Mouse (Mus musculus) embryonic facial prominence, embryonic 11.5 days (tissue): ENCODE data around the gene Tekt1. TPM values are rescaled to one million over a fixed set of nuclear protein-coding genes. Genes with fewer than 3 reads are reported as not detected.

ENCODE experiments used
- ATAC-seq: fragments of 200-750 bp; cut with Nextera tagmentation; replicated peaks from 2 replicates; pipeline ENCODE4 v1.8.0; 2017; ENCODE audit warnings: low read depth; ENCODE audit not compliant: insufficient number of reproducible peaks, low FRiP score, low TSS enrichment
- DNase-seq: peaks from one replicate; pipeline ENCODE4 v3.0.0-alpha.2; 2015; ENCODE audit warnings: low spot score
- H3K27ac ChIP-seq: fragments of 300-500 bp; sonication (generic); replicated peaks from 2 replicates; pipeline ENCODE4 v1.5.1; 2014; ENCODE audit warnings: mild to moderate bottlenecking, low read depth, low read length, control low read depth
- H3K27me3 ChIP-seq: fragments of 300-500 bp; sonication (generic); 2 replicates; pipeline ENCODE4 v1.6.1; 2014; ENCODE audit warnings: mild to moderate bottlenecking, low read length, moderate library complexity, mixed read lengths; ENCODE audit not compliant: control insufficient read depth, insufficient read depth
- H3K36me3 ChIP-seq: fragments of 300-500 bp; sonication (generic); replicated peaks from 2 replicates; pipeline ENCODE4 v1.6.1; 2014; ENCODE audit warnings: low read depth, mild to moderate bottlenecking, low read length, moderate library complexity, mixed read lengths; ENCODE audit not compliant: control insufficient read depth, insufficient read depth
- H3K4me1 ChIP-seq: fragments of 300-500 bp; sonication (generic); 2 replicates; pipeline ENCODE4 v1.6.1; 2014; ENCODE audit warnings: low read length, mixed read lengths; ENCODE audit not compliant: control insufficient read depth, insufficient read depth
- H3K4me2 ChIP-seq: fragments of 300-500 bp; sonication (generic); 2 replicates; pipeline ENCODE4 v1.6.1; 2014; ENCODE audit warnings: low read depth, mild to moderate bottlenecking, control low read depth, low read length, moderate library complexity
- H3K4me3 ChIP-seq: fragments of 300-500 bp; sonication (generic); 2 replicates; pipeline ENCODE4 v1.5.1; 2014; ENCODE audit warnings: low read depth, low read length, control low read depth
- H3K9ac ChIP-seq: fragments of 300-500 bp; sonication (generic); replicated peaks from 2 replicates; pipeline ENCODE4 v1.6.1; 2014; ENCODE audit warnings: mild to moderate bottlenecking, control low read depth, low read length
- H3K9me3 ChIP-seq: fragments of 300-500 bp; sonication (generic); replicated peaks from 2 replicates; pipeline ENCODE4 v1.6.1; 2016; ENCODE audit warnings: mild to moderate bottlenecking, low read length, inconsistent platforms, mixed read lengths; ENCODE audit not compliant: control insufficient read depth
- WGBS: fragments of 180-500 bp; shearing (Covaris S2); extraction: QIAGEN DNeasy Blood & Tissue Kit; methylation state at CpG from one replicate; pipeline ENCODE4 v1.1.7; 2014; 5-methylcytosine and 5-hydroxymethylcytosine counted together
- polyA plus RNA-seq: library from polyadenylated mRNA; unstranded; fragments of >200 nt; fragmentation: Nextera tagmentation; extraction: Ambion mirVana; gene quantifications from 2 replicates; pipeline ENCODE4 v1.2.1, GENCODE M21; 2014

Gene Tekt1
- polyA plus RNA-seq, 1 experiment from 2014 or later = 6.4 TPM

DNA sequence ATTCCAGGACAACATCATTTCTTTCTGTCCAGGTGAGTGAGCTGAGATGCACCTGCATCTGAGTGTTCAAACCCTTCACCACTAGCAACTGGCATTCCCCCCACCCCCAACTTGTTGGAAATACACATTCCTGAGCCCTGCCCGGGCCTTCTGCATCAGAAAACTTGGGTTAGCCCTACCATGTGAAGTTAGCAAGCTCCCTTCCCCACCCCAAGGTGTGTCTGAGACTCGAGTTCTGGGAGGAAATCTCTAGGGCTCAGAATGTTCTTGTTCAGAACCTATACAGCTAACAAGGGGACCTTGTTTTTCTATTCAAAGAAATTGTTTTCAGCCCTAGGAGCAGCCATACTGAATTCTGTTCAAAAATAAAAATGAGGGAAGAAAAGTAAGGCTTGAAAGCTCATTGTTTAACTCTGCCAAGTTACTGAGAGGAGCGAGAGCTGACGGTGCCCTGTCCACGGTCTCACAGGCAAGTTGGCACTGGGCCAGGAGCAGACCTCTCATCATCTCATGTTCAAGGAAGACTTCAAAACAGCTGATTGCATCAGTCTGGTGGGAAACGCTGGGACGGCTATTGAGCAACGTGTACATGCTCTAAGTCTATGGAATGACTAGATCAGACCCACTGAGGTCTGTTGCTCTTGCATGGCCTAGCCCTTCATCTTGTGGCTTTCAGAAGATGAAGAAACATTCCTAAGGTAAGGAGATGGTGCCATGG lies 1.4 kb upstream of the Tekt1 start:
- no peak for DNase-seq
- no peaks in the 10 kb centered on the region for H3K27me3 ChIP-seq
- no peak overlapping the region for H3K27ac ChIP-seq
- no peak overlapping the region for H3K4me3 ChIP-seq
- H3K4me2 ChIP-seq = no peak overlapping the region
- H3K9me3 ChIP-seq = no peaks in the 10 kb centered on the region
- H3K36me3 ChIP-seq = no peaks in the 10 kb centered on the region
- H3K4me1 ChIP-seq = no peaks in the 10 kb centered on the region
- no peak overlapping the region for H3K9ac ChIP-seq
- 84% methylated on average over 8 of the region's 8 CpGs for WGBS
- no peak for ATAC-seq

DNA sequence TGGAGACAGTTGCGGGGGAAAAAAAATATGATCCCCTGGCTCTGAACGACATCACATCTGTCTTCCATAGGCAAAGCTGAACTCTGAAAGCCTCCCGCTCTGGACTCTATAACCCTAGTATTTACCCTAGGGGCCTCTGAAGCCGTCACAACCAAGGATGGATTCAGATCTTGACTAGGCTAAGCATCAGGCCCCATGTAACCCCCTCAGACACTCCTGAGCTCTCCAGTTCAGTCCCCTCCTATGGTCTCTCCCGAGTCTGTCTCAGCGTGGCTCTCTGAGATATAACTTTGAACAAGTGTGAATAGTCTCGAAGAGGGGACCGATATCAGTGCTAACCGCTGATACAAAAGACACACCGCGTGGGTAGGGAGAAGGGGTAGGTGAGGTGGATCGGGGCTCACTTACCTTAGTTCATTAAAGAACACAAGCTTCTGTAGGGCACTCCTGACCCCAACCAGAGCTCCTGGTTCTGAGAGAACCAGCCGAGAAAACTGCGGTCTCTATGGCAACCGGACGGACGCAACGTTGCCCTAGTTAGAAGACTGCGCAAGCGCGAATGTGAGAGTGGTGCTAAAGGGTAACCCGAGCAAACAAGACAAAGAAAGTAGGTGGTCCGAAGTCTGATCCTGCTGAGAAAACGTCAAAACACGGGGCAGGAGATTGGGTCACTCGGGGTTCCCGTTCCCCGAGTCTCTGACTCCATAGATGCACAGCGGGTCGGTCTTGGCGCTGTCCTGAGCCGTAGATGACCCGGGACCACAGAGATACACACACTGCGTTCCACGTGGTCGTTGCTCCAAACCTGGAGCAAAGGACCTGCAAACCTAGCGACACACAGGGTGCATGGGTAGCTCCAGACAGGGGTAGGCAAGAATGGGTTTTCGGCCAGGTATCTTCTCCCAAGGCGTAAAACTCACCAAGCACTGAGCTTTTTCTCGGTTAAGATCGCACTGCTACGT lies 576 bp downstream of the Tekt1 start:
- Histone ChIP-seq H3K4me2 (peak overlapping the region; percentile 66), H3K36me3 (no peaks in the 10 kb centered on the region), H3K4me1 (no peaks in the 10 kb centered on the region), H3K27me3 (no peaks in the 10 kb centered on the region), H3K4me3 (peak overlapping the region; percentile 40), H3K27ac (no peak overlapping the region), H3K9me3 (no peaks in the 10 kb centered on the region), H3K9ac (peak overlapping the region; percentile 73)
- DNase-seq (peak; percentile 98), ATAC-seq (peak; percentile 73)
- 9% methylated on average over 42 of the region's 42 CpGs for WGBS

DNA sequence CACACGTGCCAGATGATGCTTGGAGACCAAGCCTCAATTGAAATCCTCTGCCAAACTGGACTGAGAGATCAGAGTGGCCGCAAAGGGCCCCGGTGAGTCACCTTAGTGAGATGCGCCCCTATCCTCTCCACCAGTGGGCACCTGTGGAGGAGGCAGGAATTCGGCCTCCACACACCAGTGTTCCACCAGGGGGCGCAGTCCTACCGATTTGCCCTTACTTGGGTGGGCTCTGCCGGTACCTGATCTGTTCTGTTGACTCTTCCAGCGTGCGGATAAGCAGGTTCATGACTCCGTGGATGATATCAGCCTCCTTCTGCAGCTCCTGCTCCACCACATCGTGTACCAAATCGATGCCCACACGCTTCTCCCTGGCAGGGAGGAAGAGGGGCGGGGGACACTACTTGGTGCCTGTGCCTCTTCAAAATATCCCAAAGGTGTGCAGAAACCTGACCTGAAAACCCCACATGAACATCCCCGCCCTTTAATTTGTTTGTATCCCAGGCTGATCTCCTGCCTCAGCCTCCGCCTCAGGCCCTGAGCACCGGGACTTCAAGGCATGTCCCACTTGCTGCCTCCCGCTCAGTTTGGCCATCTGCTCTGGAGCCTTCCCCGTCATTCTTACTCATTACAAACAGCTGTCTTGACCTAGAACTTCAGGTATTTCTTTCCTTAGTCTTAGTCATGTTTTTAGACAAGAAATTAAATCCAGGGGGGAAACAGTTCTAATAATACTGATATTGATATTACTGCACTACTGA lies 7.1 kb downstream of the Tekt1 start:
- ATAC-seq = no peak
- Histone ChIP-seq H3K4me1 (no peaks in the 10 kb centered on the region), H3K27me3 (no peaks in the 10 kb centered on the region), H3K9me3 (no peaks in the 10 kb centered on the region), H3K9ac (no peak overlapping the region), H3K4me3 (no peak overlapping the region), H3K27ac (no peak overlapping the region), H3K4me2 (no peak overlapping the region), H3K36me3 (no peaks in the 10 kb centered on the region)
- 22% methylated on average over 20 of the region's 20 CpGs for WGBS
- peak; percentile 89 for DNase-seq

DNA sequence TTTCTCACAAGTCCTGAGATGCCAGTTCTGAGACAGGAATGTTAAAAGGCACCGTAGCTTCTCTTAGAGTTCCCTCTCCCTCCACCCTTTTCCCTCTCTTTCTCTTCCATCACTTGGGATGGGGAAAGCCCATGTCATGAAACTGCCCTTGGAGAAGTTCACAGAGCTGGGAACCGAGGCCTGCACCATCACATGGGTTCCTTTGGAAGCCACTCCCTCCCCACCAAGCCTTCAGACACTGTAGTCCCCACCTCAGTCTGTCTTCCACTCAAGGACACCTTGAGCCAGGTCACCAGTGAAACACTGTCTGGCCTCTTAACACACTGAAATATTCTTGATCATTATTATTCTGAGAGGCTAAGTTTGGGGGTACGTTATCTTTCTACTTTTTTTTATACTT lies 9.1 kb downstream of the Tekt1 start:
- no peak overlapping the region for H3K4me2 ChIP-seq
- ATAC-seq (no peak), DNase-seq (no peak)
- WGBS = 80% methylated on average over 3 of the region's 3 CpGs
- no peaks in the 10 kb centered on the region for H3K9me3 ChIP-seq
- H3K27ac ChIP-seq = no peak overlapping the region
- H3K4me1 ChIP-seq = no peaks in the 10 kb centered on the region
- H3K36me3 ChIP-seq = no peaks in the 10 kb centered on the region
- no peak overlapping the region for H3K9ac ChIP-seq
- H3K27me3 ChIP-seq = no peaks in the 10 kb centered on the region
- H3K4me3 ChIP-seq = no peak overlapping the region

DNA sequence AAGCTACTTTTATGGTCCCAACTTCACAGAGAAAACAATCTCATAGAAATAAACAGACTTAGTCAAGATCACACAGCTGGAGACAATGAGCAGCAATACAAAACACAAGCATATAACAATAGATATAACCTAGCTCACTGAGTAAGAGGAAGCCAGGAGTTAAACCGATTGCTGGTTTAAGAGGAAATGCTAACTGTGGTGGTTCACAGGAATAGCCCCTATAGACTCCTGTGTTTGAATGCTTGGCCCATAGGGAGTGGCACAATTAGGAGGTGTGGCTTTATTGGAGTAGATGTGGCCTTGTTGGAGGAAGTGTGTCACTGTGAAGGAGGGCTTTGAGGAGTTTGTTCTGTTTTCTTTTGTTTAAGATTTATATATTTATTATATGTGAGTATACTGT lies 10.0 kb downstream of the Tekt1 start:
- Histone ChIP-seq H3K4me2 (no peak overlapping the region), H3K27ac (no peak overlapping the region), H3K36me3 (no peaks in the 10 kb centered on the region), H3K4me3 (no peak overlapping the region), H3K4me1 (no peaks in the 10 kb centered on the region), H3K9me3 (no peaks in the 10 kb centered on the region), H3K27me3 (no peaks in the 10 kb centered on the region), H3K9ac (no peak overlapping the region)
- WGBS = 84% methylated on average over 1 of the region's 1 CpGs
- no peak for DNase-seq
- no peak for ATAC-seq

DNA sequence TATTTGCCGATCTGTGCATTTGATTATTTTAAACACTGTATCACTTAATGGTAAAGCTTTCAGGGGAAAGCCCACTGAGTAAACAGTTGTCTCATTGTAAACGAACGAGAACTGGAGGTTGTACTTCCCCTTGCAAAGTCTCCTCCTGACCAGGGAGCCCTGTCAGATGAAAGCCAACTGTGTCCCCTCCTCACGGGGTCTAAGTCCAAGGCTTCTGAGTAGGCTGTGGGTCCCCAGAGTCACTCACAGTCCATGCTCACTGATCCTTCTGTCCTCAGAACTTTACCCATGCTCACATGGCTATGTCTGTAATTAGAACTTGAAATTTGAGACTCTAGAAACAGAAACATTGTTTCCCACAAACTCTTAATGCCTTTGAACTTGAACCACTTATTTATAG lies 12.6 kb downstream of the Tekt1 start:
- 58% methylated on average over 4 of the region's 4 CpGs for WGBS
- H3K4me3 ChIP-seq = no peak overlapping the region
- H3K4me1 ChIP-seq = no peaks in the 10 kb centered on the region
- no peak overlapping the region for H3K4me2 ChIP-seq
- ATAC-seq (no peak), DNase-seq (no peak)
- H3K27ac ChIP-seq = no peak overlapping the region
- H3K9ac ChIP-seq = no peak overlapping the region
- H3K36me3 ChIP-seq = no peaks in the 10 kb centered on the region
- H3K9me3 ChIP-seq = no peaks in the 10 kb centered on the region
- H3K27me3 ChIP-seq = no peaks in the 10 kb centered on the region

DNA sequence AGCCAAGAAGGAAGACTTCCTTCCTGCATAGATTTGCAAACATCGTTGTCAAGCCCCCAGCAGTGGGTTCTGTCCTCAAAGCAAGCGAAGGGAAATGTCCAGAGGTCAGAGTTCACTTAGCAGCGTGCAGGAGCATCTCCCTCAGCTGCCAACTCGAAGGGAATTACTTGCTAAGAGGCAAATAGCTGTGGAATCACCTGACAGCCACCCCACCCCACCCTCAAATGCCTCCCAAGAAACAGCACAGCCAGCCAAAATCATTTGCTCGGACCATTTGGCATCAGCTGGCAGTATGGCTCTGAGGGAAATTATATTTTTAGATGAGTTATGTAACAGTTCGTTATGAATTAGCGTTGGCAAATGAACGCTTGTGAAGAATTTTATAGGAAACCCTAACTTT lies 13.2 kb downstream of the Tekt1 start:
- H3K9me3 ChIP-seq = no peaks in the 10 kb centered on the region
- H3K4me1 ChIP-seq = no peaks in the 10 kb centered on the region
- WGBS = 48% methylated on average over 8 of the region's 8 CpGs

More for the DNA sequence above, 13.2 kb downstream of the Tekt1 start:
- no peak overlapping the region for H3K27ac ChIP-seq
- no peak for ATAC-seq
- H3K36me3 ChIP-seq = no peaks in the 10 kb centered on the region
- H3K9ac ChIP-seq = no peak overlapping the region
- no peak overlapping the region for H3K4me2 ChIP-seq
- H3K4me3 ChIP-seq = no peak overlapping the region
- no peak for DNase-seq
- no peaks in the 10 kb centered on the region for H3K27me3 ChIP-seq
